ENCODE assay signal across 15 mouse cellular contexts in the genomic region with DNA sequence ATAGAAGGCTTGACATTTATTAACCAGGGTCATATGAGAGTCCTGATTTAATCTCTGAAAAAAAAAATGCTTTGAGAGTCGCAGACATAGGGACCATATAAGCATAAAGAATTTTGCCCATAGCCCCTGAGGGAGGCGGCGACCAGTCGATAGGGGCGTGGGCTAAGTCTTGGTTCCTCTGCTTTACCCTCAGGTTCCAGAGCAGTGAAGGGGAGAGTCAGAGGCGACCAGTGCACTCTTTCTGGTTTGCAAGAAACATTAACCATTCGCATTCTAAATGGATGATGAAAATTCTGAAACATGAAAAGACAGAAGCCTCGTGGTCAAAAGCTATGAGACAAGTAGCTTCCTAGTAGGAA.
"Had no signal": no experiment of that assay in that cellular context is flagged by ENCODE, and none has a peak within 500 bp of the region (broad histone marks: within the 10 kb centered on the region; RNA-seq: fewer than 3 reads in every experiment).

No protein-coding gene starts in this region.

- H3K9me3 ChIP-seq: limb, embryonic 10.5 days; limb, embryonic 13.5 days; liver, embryonic 12.5 days; liver, embryonic 15.5 days; lung, embryonic 15.5 days; megakaryocyte, embryonic 14.5 days; midbrain, embryonic 10.5 days; midbrain, embryonic 13.5 days; neural tube, embryonic 13.5 days had no signal

- H3K9ac ChIP-seq: limb, embryonic 13.5 days; liver, embryonic 12.5 days; liver, embryonic 15.5 days; lung, embryonic 15.5 days; midbrain, embryonic 13.5 days; neural tube, embryonic 13.5 days had no signal

- H3K27me3 ChIP-seq: limb, embryonic 13.5 days; liver, embryonic 12.5 days; liver, embryonic 15.5 days; lung, embryonic 15.5 days; megakaryocyte, embryonic 14.5 days; midbrain, embryonic 13.5 days; neural tube, embryonic 13.5 days had no signal

- H3K27ac ChIP-seq: layer of hippocampus, adult 2 months; limb, embryonic 10.5 days; limb, embryonic 13.5 days; liver, embryonic 12.5 days; liver, embryonic 15.5 days; lung, embryonic 15.5 days; midbrain, embryonic 10.5 days; midbrain, embryonic 13.5 days; neural tube, embryonic 13.5 days had no signal

- ATAC-seq: liver, embryonic 12.5 days; midbrain, embryonic 13.5 days; midbrain, embryonic 16.5 days had no signal

- H3K4me2 ChIP-seq: limb, embryonic 13.5 days; liver, embryonic 12.5 days; liver, embryonic 15.5 days; lung, embryonic 15.5 days; midbrain, embryonic 13.5 days; neural tube, embryonic 13.5 days had no signal

- H3K36me3 ChIP-seq: limb, embryonic 10.5 days; limb, embryonic 13.5 days; liver, embryonic 12.5 days; liver, embryonic 15.5 days; lung, embryonic 15.5 days; midbrain, embryonic 10.5 days; midbrain, embryonic 13.5 days; neural tube, embryonic 13.5 days had no signal

- H3K4me3 ChIP-seq: layer of hippocampus, adult 2 months; limb, embryonic 10.5 days; limb, embryonic 13.5 days; liver, embryonic 12.5 days; liver, embryonic 15.5 days; lung, embryonic 15.5 days; megakaryocyte, embryonic 14.5 days; midbrain, embryonic 10.5 days; midbrain, embryonic 13.5 days; myocyte; neural tube, embryonic 13.5 days had no signal

- H3K4me1 ChIP-seq: limb, embryonic 10.5 days; liver, embryonic 12.5 days; liver, embryonic 15.5 days; megakaryocyte, embryonic 14.5 days; midbrain, embryonic 10.5 days; midbrain, embryonic 13.5 days had no signal

- DNase-seq: layer of hippocampus, adult 9-11 months; lung, adult 18-20 months; thymus, adult 18-20 months had no signal
